Mouse (Mus musculus) spleen, postnatal 10 days (tissue): ENCODE results near the gene Rbm34.

ENCODE experiments used
- DNase-seq, 2 experiments: peaks; one replicate each; pipeline ENCODE4 v3.0.0; 2021 to 2022; ENCODE audit warnings: low spot score in 2 of 2

Gene Rbm34

DNA sequence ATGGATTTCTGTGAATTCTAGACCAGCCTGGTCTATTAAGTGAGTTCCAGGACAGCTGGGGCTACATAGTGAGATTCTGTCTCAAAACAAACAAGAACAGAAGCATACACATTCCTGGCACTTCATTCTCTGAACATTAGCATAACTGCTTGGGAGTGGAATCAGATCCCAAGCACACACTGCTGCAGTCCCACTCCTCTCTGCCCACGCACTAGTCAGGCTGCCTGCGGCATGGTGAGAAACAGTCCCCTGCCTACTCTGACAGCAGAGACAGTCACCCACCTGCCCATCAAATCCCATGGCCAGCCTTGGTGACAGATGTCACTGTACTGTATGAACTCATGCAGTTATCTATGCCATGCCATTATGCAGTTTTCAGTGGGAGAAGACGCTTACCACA, 9.4 kb downstream of the Rbm34 start:
- DNase-seq, result no peak

DNA sequence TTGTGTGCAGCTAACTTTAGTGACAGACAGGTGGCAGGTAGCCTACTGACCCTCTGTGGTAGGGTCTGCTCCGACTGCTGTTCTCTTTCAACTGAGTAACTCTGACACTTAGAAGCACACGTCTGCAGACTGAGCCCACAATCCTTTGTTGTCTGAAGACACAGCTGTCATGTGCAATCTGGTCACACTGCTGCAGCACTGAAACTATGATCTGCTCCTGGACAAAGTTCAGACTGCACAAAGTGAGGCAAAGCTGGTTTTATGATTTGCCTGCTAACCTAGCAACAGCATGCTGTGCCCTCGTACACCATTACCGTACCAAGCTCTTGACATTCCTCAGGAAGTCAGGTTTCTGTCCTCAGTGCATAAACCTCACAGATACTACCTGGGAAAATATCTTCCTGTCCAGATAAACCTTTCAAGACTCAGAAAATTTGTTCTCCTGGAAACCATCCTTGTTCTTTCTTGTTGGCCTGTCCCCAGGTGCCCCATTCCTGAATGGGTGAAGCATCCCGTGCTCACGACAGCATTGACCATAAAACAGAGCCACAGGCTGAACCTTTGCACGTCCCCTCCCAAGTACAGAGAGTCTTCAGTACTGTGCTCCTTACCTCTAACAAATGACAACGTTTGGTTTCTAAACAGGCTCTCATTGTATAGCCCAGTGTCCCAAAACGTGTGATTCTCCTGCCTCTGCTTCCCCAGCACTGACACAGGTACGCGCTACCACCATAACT, 18.8 kb downstream of the Rbm34 start:
- DNase-seq, result no peak

DNA sequence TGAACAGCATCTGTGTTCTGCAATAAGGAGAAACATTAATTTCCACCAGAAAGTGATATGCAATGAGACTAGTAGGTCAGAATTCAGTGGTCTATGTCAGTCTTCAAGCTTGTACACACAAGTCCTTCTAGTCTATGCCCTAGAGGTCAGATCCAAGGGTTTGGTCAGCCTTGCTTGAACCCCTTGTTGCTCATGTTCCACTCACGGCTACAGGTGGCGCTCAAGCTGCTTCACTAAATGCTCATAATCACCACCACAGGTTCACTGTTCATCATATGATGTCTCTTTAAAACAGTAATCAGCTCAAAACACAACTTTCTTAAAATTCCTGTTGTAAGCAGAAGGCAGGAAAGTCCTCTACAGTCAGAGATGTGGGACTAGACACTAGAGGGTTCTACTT, 21.3 kb downstream of the Rbm34 start:
- DNase-seq, result no peak

DNA sequence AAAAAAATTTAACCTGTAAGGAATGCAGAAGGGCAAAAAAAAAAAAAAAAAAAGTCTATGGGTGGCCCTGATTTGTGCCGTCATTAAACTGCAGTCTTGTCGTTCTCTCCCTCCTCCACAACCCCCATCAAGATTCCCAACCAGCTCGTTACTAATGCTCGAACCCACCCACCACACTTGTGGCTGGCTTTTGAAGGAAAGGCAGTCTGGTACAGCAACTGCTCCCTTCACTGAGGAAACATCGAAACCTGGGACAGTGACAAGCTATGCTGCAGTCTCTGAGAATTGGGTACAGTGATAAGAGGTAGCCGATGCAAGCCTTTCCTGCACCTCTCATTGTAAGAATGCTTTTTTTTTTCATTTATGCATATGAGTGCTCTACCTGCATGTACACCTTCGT, 24.4 kb downstream of the Rbm34 start:
- DNase-seq, result no peak

DNA sequence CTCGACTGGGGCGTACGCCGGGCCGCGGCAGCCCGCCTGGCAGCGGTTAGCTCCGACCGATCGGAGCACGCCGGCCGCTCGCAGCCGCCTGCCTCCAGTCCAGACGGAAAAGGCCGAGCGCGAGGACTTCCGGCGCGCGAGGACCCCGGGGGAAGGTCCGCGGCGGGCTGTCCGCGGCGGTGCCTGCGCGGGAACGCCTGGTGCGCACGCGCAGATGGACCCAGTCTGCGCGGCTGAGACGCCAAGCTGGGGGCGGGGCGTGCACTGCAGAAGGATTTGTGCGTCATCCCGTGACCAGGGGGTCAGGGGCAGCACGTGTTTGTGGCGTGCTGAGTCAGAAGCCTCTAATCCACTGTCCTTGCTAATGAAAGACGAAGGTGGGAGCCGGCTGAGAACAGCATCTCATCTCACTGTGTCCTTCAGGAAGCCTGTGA, 25.1 kb downstream of the Rbm34 start, which contains the start of gene Tomm20:
TSS of gene Tomm20 (minus strand) at position 115 of the 434 bp plus-strand sequence.
- DNase-seq, result peak; percentile 93 to 95

DNA sequence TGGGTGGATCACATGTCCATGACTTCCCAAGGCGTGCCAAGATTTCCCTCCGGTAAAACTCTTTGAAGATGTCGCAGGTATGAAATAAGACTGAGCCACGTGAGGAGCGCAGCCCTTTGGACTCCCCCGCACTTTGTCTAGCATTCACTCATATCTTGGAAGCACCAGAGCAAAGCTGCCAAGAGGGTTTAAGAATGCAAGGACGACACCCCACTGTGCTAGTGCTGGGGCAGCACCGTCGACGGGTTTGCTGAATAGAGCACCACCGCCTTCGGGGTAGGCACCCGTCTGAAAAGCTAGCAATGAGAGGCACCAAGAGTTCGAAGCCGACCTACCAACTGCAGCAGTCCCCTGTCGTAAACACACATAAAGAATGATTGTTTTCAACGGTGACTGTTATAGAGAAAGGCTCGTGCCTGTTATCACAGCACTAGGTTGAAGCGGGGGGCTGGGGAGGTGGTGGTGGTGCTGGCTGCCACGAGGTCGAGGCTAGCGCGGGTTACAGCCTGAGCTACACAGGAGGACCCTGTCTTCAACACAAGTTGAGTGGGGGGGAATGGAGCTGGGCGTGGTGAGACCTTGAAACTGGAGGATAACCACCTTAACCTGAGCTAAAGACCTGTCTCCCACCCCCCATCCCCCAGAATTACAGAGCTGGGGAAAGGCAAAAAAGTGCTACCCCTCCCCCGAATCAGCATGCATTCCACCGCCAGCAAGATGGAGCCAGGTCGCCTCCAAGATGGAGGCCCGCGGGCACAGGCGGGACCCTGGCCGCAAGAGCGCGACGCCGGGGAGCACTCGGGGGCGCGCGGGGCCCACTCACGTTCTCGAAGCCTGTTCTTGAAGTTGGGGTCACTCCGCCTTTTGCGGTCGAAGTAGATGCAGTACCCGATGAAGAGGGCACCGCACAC, 25.8 kb downstream of the Rbm34 start:
- peak; percentile 44 to 54 for DNase-seq

DNA sequence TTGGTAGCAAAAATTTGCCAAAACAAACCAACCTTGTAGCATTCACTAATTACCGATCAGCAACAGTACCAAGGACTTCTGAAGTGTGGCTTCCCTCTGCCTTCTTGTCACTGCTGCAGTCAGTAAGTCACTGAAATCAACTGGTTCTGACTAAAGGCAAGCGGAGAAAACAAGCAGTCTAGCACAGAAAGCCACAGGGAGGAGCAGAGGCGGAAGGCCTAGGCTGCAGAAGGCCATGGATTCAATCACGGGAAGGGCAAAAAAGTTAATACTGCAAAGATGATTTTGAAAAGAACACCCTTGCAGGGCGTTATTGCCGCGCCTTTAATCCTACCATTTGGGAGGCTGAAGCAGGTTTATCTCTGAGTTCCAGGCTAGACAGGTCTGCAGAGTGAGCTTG, 27.3 kb downstream of the Rbm34 start:
- DNase-seq, result no peak

DNA sequence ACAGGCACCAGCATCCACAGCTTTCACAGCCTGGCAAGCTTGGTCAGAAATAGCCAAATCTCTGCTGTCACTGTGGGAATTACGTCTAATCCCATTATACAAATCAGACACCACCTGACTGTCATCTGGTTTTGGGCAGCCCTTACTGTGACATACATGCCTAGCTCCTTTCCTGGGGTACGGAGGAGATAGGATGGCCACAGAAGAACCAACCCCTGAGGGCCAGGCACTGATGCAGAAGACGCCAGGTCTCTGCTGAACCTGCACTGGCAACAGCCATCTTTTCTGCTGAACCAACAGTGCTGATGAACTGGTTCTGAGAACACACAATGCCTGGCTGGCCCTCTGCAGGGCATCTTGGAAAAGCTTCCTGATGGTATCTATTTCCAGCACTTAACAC, 33.5 kb downstream of the Rbm34 start:
- DNase-seq, result no peak

DNA sequence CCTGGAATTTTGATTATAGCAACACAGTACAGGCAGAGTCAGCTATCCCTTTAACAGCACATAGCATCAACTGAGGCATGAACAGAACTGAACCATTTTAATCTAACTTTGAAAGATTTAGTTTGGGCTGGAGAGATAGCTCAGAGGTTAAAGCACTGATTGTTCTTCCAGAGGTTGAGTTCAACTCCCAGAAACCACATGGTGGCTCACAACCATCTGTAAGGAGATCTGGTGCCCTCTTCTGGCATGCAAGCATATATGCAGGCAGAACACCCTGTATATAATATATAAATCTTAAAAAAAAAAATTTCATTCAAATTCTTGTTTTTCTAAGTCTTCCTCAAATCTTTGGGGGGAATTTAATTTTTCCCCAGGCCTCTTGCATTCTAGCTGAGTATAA, 34.9 kb downstream of the Rbm34 start:
- DNase-seq, result no peak

DNA sequence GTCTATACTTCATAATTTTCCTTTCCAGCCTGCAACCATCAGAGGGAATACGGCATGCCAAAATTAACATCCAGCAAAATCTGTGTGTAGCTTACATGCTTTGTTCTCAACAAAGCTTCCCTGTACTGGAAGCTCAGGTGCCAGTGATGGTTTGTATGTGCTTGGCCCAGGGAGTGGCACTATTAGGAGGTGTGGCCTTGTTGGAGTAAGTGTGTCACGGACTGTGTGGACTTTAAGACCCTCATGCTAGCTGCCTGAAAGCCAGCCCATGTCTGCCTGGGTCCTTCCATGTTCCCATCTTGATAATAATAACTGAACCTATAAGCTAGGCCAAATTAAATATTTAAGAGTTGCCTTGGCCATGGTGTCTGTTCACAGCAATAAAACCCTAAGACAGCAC, 35.5 kb downstream of the Rbm34 start:
- DNase-seq, result no peak

DNA sequence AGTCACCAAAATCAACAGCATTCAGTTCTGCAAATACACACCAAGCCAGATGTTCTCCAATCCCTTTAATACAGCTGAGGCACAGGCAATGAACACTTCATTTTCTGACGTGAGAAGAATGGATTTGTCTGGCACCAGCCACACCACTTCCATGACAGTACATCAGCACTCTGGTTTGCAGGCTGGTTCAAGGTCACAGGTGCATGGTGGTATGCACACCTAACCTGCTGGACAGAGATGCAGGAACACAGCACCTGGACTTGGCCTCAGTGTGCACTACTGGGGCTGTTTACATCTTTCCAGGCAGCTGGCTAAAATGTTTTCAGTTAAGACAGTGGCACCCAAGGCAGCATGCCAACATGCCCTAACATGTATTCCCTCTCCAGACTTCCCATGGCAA, 38.2 kb downstream of the Rbm34 start:
- DNase-seq, result no peak

DNA sequence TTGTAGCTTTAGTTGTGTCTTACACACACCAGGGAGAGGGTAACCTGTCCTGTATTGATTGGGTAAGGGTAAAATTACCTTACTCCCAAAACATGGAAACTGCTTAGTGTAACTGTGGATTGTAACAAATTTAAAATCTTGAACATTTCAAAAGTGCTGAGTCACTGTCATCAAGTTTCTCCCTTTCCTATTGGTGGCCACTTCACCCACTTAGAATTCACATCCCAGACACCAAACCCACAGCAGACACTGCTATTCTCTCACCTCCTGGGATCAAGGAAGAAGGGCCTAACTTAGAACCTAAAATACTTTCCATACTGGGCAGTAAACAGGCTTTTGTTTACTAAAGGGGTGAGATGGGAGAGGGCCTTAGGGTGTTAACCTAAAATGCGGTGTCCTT, 38.6 kb downstream of the Rbm34 start:
- DNase-seq, result no peak

DNA sequence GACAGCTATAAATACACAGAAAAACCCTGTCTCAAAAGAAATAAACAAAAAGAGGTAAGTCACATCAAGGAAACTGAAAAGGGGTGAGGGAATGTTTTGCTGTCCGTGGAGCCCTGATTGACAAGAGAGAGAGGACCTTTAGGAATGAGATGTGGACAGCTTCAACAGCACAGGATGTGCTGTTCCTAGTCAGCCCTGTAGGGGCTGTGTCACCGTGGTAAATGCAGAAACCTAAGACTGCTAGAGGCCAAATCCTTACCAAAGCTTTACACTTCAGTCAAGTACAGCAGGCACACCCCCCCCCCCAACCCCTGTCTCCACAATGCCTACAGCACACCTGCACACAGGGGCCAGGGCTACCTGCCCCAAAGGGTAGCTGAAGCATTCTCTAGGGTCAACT, 39.2 kb downstream of the Rbm34 start:
- DNase-seq, result peak in 1 of 2 experiments; percentile 35

DNA sequence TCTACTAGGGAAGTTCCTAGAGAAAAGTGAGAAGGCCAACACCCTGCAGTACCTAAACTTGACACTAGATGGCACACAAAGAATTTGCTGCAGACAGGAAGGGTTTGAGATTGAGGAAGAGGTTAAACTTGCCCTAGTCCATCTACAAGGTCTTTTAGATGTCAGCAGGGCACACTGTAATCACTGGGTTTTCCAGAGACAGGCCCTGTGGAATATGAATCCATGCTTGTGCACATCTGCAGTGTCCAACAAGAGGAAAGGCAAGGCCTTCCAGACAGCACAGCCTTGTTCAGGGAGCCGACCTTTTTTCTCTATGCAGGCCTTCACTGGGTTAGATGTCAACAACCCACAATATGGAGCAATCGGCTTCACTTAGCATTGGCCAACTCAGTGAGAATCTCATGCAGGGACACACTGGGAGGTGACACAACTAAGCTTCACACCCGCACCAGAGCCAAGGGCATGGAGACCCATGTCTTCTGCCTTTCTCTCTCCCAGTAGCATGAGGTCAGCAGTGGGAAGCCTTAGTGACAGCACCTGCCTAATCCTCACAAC, 41.2 kb downstream of the Rbm34 start:
- DNase-seq, result peak; percentile 65 to 74

DNA sequence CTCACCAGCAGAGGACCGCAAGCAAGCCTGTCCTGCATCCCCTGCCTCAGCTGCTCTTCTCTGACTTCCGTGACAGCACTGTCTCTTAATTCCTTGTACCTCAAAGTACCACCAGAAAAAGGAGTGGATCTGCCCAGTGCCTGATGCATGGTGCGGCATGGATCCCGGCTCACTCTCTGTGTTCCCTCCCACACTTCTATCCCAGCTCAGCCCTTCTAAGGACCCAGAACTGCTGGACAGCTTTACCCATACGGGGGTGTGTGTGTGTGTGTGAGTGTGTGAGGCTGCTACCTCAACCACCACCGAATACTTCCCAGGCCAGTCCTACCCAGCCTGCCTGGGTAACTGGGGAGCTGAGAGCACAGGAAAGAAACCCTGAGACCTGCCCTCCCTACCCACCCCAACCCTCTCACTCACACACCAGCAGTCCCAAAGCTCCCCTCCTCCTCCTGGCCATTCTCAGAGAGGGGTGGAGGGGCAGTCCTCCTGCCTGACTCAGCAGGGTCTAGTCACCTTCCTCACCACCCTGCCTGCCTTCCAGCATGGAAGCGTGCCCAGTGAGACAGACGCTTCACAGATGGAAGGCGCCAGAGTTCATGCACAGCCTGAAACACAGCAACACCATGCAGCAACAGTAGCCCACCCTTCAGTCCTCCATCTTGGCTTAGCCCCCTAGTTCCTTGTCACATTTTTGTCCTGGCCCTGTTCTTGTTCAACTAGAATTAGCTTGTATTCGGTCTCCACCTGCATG, 41.9 kb downstream of the Rbm34 start:
- DNase-seq, result no peak

DNA sequence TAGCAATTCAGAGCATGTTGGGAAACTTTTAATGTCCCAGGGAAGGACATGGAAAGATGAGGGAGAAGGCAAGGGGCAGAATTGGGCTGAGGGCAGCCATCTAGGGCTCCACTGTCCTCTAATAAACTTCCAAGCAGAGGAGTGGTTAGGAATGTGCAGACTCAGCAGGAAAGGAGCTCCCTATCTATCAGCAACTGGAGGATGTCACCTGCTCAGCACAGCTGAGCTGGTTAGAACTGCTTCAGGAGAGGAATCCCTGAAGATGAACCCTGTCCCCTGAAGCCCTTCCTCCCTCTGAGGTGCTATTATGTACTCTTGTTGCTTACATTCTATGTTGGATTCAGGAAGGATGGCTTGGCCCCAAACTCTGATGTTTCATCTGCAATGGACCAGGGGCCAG, 42.8 kb downstream of the Rbm34 start:
- DNase-seq, result no peak

DNA sequence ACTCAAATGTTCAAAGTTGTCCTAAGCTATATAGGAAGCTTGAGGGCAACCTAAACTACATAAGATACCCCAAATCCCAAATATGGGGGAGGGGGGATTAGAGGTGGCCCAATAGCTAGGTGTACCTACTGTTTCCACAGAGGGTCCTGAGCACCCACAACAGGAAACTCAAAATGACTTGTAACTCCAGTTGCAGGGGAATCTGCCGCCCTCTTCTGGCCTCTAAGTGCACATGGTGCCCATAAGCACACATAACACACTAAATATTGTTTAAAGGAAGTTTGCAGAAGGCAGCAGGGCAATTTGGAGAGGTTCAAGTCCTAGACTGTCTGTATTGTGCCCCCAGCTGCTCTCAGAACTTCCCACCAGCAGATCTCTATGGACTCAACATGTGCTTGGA, 43.8 kb downstream of the Rbm34 start:
- peak in 1 of 2 experiments; percentile 35 for DNase-seq

DNA sequence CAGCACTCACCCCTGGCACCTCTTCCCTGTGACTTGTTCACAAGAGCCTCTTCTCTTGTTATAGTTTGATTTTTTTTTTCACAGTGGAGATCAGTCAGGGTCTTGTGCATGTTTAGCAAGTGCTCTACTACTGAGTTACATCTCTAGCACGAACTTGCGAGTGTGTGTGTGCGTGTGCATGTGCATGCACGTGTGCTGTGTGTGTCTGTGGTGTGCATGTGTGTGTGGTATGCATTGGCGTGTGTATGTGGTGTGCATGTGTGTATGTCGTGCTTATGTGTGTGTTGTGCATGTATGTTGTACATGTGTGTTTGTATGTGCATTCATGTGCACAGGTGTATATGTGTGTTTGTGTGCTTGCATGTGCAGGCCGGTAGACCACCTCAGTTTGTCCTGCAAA, 47.9 kb downstream of the Rbm34 start:
- no peak for DNase-seq

DNA sequence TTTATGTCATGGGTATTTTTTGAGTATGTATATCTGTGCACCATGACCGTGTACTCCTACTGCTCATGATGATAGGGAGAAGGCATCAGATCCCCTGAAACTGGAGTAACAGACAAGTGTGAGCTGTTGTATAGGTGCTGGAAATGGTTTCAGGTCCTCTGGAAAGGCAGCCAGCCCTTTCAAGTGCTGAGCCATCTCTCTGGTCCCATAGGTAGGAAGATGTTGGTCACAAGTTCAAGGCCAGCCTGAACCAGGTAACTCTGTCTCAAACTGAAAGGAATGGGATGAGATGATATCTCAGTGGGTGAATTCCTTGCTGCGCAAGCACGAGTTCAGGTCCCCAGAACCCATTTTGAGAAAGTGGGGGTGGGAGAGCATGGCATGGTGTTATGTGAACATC, 49.4 kb downstream of the Rbm34 start:
- no peak for DNase-seq

DNA sequence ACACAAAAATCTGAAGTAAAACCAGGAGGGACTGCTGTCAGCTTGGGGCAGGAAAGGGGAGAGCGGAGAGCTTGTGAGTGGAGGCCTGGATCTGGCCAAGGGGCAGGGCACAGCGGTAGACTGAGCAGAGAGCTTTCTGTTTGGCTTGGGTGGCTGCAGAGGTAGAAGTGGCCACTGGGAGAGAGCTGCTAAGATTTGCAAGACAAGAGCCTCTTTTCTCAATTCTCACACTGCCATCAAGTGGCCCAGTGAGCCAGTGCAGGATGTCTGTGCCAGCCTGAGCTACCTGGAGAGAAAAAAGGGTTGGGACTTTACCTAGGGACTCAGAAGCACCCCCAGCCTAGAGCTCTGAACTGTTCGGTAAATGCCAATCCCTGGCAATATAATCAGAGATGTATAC, 50.0 kb downstream of the Rbm34 start:
- peak in 1 of 2 experiments; percentile 72 for DNase-seq

DNA sequence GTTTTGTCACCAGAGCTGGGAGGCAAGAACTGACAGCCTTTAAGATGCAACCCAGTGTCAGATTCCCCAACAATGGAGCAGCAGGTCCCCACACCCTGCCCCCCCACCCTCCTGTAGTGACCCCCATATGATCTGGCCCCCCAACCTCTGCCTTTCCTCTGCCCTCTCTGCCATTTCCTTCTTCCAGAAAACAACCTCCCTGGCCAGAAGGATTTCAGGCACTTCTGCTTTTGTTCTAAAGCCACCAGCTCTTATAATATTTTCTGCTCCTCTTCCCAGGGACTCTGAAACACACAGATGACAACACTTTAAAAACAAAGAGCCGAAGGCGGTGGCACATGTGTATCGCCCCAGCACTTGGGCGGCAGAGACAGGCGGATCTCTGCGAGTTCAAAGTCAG, 50.5 kb downstream of the Rbm34 start:
- no peak for DNase-seq

DNA sequence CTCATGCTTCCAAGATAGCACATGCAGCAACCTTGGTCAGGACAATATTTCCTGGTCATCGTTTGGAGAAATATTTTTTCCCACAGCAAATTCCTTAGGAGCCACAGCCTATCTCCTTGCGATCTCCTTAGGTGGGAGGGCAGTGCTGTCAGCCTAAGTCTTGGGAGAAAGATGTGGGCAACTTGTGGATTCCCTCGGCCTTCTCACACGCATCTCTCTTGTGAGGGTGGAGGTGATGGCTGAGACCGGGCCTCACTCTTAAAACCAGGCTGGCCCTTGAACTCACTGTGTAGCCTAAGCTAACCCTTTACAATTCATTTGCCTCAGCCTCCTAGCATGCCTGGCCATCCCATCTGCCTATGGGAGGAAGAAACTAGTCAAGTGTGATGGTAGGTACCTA, 51.2 kb downstream of the Rbm34 start:
- no peak for DNase-seq
